Mouse (Mus musculus) frontal cortex, adult 2 months (tissue): ENCODE data around the gene Ifi202b. TPM values are rescaled to one million over a fixed set of nuclear protein-coding genes. Genes with fewer than 3 reads are reported as not detected.
"Not testable (repeated sequence)": the region's sequence is repeated elsewhere in the genome, so short reads cannot be mapped to it uniquely, and the experiment has no call there.

ENCODE experiments used
- DNase-seq, 2 experiments: peaks; one replicate each; pipeline ENCODE4 v3.0.0; 2022; ENCODE audit warnings: low spot score in 1 of 2; ENCODE audit errors: extremely low spot score in 1 of 2
- polyA plus RNA-seq: library from polyadenylated mRNA; depleted of rRNA; stranded (reverse); fragments of >200 nt; gene quantifications from 2 replicates; pipeline ENCODE4 v1.2.3, GENCODE M21; 2012; rRNA removed

Ifi202b gene
- not detected in 2 replicates for polyA plus RNA-seq

DNA sequence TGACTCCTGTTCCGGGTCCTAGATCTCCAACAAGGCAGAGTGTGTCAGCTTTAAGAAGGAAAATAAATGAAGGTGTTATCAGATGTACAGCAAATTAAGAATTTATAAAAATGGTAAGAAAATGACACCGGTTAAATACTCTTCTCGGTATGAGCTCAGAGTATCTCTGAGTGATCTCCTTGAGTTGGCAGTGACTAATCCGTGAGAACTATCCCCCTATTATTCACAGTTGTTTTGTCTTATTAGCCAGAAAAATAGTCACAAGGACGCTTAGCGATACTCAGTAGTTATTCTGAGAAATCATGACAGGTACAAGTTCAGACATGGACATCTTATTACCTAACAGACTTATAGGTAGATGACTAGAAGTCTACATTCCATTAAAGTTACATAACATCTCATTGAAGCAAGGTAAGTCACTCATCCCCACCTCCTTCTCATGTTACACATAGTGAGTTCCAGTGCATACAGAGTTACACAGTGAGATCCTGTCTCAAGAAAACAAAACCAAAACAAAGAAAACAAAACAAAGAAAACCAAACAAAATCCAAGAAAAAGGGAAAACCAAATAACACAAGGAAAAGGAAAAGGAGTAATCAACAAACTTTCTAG lies at the start of gene Ifi202b:
TSS of gene Ifi202b (minus strand) at position 51 of the 612 bp plus-strand sequence.
- DNase-seq, result not testable (repeated sequence)

DNA sequence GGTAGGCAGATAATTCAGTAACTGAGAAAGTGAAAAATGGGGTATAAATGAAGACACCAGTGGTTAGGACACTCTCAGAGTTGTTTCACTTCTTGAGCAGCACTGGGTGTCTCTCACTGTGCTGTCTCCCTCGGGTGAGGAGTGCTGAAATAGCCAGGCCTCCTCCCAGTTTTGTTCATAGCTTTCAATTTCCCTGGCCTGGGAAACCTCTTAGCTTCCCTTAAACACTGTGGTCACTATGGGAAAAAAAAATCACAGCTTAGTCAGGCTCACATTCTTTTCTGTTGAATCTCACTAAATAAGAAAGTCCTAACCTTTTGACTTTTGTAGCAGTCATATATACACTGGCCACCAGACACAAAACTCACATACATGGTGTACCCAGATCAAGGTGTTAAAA lies 49.2 kb upstream of the Ifi202b start, which contains the start of gene Ifi205:
TSS of gene Ifi205 (minus strand) at position 113 of the 400 bp plus-strand sequence.
- no peak for DNase-seq

DNA sequence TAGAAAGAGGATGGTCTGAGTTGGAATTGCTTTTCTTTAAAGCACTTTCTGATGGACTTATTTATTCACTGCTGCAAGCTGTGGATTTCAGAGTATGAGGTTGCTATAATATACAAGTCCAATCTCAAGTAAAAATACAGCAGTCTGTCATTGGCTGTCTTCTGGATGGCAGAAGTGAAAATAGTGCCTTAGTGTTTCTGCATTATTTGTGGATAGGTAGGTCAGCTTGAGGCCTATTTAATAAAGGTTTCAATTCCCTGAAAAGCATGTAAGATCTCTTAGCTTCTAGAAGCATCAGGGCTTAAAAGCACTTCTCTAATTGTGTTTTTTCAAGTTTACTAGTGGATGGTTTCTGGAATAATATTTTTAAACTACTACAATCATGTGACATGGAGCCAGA lies 24.5 kb upstream of the Ifi202b start:
- not testable (repeated sequence) for DNase-seq

DNA sequence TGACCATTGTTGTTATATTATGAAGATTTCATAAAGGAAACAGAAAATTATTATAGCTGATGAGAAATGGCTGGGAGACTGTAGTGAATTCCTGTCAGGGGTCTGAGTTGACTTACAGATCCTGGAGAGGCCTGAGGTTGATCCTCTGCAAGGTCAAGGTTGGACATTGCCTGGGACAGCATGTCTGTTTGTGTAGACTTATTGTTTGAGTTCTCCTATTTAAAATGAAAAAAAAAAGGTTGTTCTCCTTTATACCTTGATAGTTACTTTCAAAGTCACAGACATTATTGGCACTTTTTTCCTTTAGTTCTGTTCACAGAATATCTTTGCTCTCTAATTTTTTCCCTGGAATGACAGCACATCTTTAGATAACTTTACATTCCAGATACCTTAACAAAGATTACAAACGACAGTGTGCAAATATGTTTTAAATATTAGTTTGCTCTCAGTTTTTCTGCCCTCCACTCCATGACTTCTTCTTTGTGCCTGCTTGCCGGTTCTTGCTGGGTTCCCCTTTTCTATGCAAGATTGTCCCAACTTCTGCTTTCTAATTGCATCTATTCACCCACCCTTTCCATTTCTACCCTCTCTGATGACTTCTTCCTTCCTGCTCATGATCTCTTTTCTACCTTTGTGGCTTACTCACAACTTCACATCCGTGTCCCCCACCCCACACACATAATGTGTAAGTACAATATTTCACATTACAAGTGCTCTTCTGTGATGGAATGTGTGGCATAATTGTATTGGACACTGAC lies 22.0 kb upstream of the Ifi202b start:
- not testable (repeated sequence) for DNase-seq

DNA sequence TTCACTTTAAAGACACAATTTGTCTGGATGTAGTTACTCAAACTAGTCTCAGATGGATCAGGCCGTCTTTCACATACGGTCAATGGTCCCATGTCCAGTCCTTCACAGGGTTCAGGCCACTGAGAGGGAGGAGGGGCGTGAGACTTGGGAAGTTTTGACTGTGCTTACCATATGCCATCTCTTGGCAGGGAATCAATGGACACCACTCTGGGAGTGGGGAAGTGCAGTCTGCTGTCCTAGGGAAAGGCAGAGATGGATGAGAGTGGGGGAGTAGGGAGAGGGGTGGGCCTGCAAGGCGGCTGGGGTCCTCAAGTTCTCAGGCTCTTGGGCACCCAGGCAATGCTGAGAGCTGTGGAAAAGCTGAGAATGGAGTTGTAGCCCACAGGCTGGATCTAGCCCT lies 12.5 kb upstream of the Ifi202b start:
- no peak for DNase-seq

DNA sequence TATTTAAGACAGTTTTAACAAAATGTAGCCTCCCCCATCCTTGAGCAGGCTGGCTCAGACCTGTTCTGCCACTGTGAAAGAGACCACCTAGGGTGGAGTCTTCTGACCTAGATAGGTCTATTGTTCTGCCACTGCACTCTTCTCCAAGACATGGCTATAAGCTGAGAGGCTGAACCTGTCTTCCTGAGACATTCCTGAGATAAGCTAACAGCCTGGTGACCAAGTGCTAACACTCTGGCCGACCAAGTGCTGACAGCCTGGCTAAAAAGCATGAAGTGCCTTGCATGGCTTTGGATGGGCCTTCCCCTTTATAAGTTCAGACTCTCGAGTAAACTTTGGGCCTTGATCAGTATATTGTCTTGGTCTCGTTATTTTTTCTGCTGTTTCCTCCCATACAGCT lies 1.5 kb downstream of the Ifi202b start:
- not testable (repeated sequence) for DNase-seq

DNA sequence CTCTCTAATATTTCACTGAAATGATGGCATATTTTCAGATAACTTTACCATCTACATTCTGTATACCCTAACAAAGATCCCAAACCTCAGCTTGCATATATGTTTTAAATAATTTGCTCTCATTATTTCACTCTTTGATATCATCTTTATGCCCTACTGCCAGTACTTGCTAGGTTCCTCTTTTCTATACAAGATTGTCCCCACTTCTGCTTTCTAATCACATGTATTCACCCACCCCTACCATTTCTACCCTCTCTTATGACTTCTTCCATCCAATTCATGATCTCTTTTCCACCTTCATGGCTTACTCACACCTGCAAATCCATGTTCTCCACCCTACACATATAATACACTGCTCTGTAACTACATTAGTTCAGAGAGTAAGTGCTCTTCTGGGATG lies 4.9 kb downstream of the Ifi202b start:
- no peak for DNase-seq

DNA sequence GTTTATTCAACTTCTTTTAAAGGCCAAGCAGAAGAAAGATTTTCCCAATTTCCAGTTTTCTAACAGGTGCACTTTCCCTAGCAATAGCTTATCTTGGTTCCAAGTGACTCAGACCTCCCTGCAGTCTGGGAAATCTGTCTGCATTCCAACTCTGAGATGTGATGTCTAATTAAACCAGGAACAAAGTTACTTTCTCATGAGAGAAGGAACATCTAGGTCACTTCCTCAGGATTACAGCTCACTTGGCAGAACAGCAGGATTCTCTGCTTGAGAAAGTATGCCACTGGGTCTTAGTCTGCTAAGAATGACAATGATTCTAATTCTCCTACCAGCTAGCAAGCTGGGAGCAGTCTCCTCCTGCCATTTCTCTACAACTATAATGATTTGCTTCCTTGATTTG lies 9.4 kb downstream of the Ifi202b start:
- peak; percentile 21 to 61 for DNase-seq

DNA sequence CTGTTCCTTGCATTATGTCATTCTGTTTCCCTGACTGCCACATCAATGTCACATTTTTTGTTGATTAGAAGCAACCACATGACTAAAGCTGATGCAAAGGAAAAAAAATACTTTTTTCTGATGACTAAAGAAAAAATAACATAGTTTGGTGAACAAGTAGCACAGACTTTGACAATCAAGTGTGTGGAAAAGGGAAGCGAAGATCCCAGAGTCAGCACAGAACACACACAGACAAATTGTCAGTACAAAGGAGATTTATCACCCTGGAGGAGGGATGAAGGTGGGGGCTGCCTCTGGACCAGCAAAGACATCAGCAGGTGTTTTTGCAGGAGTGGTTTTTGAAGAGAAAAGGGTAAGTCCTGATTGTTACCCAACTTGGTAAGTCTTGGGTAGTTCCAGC lies 21.1 kb downstream of the Ifi202b start:
- DNase-seq, result not testable (repeated sequence)

DNA sequence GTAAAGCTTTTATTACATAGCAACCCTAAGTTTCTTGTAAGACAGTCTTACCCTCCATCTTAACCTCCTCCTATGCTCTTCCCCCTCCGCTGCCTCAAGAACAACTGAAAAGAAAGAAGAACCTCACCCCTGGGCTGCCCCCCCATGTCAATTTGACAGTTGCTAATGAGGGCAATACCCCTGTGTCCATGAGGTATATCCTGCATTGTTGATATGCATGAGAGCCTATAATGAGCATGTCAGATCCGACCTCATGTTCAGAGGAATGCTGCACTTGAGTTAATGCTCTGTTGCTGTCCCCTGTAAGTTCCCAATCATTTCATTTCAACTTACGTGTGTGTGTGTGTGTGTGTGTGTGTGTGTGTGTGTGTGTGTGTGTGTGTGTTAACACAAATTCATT lies 22.5 kb downstream of the Ifi202b start:
- DNase-seq, result not testable (repeated sequence)

DNA sequence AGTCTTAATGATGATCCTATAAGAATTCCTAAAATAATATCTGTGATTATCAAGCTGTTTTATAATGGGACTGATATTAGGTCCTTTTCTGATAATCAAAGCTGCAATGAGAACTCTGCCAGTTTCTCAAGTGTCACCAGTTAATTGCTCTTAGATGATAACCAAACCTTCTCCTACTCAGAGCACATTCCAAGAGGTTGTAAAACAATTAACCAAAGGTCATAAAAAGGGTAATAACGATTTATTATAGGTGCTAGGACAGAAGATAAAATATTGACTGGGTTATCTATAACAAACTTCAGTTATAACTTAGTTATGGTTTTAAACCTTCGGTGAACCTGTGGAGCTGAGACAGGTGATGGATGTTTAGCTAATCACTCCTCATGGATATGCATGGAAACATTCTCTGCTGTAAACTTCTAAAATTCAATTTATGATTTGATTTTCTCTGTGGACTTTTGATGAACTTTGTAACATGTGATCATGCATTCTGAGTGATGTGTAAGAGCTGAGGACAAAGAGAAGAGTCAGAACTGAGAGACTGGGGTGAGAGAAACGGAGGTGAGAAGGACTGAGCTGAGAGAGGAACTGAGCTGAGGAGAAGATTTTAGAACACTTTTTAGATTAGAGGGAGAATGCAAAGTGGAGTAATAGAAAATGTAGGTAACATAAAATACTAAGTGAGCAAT lies 26.6 kb downstream of the Ifi202b start:
- not testable (repeated sequence) for DNase-seq

DNA sequence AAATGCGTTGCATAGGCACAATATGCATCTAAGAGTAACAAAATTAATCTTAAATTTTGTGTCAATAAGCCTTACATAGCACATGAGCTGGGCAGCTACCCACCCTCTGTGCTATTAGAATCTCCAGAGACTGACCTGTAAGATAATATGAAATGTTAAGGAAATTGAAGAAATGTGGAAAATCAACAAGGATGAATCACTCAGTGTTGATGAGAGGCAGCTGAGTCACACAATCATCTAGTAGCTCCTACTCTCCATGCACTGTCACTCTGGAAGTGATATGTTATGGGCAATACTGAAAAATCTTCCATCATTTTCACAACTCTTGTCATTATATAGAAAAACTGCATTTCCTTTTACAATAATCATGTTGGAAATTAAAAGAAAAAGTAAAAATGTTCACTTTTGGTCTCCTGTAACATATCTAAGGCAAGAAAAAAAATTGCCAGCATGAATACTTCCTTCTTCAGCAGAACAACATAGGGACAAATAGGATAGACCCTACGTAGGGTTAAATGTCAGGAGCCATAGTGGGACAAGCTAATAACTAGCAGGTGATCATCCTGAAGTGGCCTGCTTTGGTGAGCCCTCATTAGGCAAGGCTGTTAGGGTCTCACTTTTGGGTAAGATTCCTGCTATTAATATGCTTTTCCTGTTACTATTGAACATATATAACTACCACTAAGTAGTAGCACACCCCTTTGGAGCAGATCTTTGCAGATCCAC lies 27.3 kb downstream of the Ifi202b start:
- DNase-seq, result peak in 1 of 2 experiments; percentile 1

DNA sequence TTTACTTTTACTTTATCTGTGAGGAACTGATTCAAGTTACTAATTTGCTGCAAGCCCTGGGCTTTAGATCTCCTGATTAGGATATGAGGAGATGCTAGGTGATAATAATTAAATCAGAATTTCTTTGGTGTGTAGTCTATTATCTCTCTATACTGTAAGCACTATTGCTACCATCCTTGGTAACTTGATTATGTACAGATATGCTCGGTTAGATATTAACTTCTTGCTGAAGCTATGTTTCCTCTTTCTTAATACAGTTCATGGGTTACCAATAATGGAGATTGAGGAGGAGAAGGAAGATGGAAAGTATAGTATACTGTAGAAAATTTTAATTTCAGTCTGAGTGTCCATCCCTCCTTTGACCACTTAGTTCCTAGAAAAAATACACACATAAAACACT lies 29.0 kb downstream of the Ifi202b start:
- no peak for DNase-seq

DNA sequence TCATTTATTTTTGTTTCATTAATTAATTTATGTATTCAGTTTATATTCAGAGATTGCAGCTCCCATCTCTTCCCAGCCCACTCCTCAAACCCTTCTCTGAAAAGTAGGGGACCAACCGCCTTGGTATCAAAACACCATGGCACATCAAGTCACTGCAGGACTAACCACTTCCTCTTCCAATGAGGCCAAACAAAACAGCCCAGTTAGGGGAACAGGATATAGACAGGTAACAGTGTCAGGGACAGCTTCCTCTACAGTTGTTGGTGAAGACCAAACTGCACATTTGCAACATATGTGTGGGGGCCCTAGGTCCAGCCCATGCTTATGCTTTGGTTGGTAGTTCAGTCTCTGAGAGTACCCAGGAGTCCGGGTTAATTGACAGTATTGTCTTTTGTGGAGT lies 33.5 kb downstream of the Ifi202b start:
- not testable (repeated sequence) for DNase-seq

DNA sequence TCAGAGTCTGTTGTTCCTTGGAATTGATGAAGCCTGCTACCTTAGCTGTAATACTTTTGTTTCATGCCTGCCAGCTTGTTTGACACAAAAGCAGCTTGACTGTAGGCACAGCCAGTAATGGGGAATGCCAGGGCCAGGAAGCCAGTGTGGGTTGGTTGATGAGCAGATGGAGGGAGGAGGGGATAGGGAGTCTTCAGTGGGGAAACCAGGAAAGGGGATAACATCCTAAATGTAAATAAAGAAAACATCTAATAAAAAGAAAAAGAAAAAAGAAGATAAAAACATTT lies 39.8 kb downstream of the Ifi202b start:
- peak in 1 of 2 experiments; percentile 1 for DNase-seq

DNA sequence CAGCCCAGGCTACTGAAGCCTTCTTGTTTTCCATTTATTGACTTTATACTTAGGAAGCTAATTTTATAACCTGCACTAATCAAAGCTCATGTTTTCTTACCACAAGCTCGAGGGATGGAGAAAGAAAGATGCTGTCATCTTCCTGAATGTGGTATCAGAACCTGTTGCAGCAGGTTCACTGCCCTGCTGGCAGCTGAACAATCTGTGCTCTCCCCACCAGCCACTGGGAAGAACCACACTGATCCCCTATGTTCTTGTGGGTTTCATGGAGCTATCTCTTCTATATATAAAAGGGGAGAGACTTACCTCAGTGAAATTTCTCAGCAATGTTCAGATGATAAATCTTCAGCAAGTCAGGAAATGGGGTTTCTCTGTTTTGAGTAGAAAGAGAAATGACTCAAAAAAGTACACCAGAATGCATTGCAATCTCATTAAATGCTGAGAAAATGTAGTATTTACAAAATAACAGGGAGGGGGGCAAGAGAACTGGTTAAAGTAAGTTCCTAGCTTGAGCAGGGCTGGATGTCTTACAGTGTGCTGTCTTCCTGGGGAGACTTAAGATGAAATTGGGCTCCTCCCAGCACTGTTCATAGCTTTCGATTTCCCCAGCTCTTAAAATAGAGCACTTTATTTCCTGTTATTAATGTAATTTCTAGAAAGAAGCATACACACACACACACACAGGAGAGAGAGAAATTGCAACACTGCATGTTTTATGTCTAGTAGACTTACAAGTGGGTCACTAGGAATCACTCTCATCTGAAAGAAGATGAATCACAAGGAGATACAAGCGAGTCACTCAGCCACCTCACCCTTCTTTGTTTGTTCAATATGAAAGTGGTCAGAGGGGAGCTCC lies 40.4 kb downstream of the Ifi202b start, which contains the start of the genes Mndal and Ifi203:
TSS of gene Mndal (minus strand) at position 568 of the 856 bp plus-strand sequence.
TSS of gene Ifi203 (minus strand) at position 749 of the 856 bp plus-strand sequence.
- not testable (repeated sequence) for DNase-seq

DNA sequence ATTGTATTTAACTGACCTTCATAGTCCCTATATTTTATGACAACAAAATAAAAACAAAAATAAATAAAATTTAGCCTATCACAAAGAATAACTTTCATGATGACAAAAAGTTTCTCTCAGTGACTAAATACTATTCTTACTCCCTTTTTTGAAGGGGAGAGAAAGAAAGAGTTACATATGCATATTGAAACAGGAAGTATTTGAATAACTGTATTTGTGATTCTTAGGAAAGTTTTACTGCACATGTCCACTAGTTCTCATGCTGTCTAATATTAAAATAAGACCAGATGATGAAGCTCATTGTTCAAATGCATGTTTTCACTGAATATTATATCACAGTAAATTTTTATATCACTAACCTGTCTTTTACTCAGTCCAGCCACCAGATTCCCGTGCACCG lies 41.0 kb downstream of the Ifi202b start:
- DNase-seq, result not testable (repeated sequence)

DNA sequence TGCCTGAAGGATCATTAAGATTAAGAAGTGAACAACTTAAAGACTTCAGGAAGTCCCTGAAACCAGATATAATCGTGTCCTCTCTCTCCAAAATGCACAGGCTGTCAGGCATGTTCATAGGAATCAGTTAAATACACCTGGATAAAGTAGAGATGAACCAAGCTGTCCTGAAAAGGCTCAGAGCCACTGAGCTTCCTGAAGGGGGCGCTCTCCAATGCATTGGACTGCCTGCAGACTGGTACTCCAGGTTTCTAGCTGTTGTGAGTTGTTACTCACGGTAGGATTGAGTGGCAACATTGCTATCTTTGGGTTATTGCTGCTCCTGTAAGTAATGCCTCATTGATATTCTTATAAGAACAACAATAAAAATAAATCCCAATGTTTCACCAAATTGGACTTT lies 63.3 kb downstream of the Ifi202b start:
- not testable (repeated sequence) for DNase-seq

DNA sequence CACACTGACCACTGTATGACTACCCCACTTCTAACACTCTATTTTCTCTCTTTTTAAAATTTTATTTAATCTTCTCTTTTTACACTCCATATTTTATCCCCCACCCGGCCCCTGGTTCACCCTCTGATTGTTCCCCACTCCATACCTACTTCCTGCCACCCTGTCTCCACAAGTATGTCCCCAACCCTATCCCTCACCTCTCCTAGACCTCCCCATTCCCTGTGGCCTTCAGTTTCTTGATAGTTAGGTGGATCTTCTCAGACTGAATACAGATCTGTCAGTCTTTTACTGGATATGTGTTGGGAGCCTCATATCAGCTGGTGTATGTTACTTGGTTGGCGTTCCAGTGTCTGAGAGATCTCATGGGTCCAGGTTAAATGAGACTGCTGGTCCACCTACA lies 68.0 kb downstream of the Ifi202b start:
- no peak for DNase-seq

DNA sequence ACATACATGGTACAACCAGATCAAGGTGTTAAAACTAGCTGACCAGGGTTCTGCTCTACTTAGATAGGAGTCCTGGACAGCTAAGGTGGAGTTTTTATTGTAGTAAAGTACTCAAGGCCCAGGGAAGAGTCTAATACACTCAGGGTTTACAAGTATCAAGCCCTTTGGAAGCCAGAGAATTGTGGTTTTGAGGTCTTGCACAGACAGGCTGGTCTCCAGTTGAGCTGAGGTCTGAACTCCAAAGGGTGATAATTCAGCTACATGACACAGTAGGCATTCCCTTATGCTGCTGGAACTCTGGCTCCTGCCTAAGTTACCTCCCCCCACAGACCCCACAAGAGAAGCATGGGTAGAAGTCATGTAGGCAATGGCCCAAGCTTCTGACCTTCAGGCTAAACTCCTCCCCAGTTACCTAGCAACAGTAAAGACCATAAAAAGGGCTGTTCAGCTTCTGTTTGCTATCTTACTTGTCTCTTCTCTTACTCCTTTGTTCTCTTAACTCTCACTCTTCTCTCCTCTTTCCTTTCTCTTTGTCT lies 69.2 kb downstream of the Ifi202b start:
- not testable (repeated sequence) for DNase-seq
